Mouse (Mus musculus): ENCODE data around the gene Angptl6. TPM values are rescaled to one million over a fixed set of nuclear protein-coding genes. Genes with fewer than 3 reads are reported as not detected.
A peak's percentile ranks its signal among the peaks of the same experiment; 100 is the strongest.

Gene Angptl6
- polyA plus RNA-seq, 1 experiment from 2014 or later = 10.4 TPM

DNA sequence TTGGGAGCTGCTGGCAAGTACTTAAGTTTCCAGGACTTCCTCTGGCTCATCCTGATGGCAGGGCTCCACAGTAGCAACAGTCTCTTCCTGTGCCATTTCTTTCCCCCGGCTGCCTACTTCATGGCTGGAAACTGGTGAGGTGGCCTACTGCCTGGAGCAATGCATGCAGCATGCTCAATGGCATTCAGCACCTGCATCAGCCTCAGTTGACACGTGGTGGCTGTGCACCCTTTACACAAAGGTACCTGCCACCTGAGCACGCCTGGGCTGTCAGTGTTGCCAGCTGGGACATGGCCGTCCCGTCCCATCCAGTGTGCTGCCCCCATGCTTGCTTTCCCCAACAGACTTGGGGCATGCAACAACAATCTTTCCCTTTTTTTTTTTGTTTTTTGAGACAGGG is 13.5 kb upstream of the Angptl6 start:
- H3K4me3 ChIP-seq (replicated peaks) = no peak overlapping the region
- WGBS = 71% methylated on average over 5 of the region's 5 CpGs
- H3K36me3 ChIP-seq = peaks cover 77% of the 10 kb centered on the region
- no peaks in the 10 kb centered on the region for H3K9me3 ChIP-seq
- no peak for ATAC-seq
- no peak overlapping the region for H3K9ac ChIP-seq (replicated peaks)
- no peak overlapping the region for H3K4me2 ChIP-seq (replicated peaks)
- H3K27me3 ChIP-seq = no peaks in the 10 kb centered on the region
- H3K4me1 ChIP-seq (replicated peaks) = peaks cover 24% of the 10 kb centered on the region
- no peak overlapping the region for H3K27ac ChIP-seq

DNA sequence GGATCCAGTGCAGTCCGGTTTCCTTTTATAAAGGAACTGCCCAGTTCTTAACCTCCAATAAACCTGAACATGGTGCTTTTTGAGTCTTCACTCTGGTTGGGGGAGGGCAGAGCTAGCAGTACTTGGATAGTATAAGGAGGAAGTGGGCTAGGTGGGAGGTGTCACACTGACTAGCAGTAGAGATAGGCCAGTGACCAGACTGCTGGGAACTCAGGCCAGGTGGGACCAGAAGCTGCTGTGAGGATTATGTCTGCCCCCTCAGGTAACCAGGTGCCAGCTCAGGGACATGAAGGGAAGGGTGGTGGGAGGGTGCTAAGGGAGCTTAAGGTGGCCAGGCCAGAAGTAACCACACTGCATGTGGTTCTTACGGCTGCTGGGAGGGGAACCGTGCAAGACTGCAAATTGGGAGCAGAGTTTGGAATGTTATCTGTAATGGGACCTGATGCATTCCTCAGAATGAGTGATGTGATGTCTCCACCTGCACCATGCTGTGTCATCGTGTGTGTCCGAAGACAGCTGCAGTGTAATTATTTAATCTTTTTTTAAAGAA is 12.7 kb upstream of the Angptl6 start:
- H3K27ac ChIP-seq = no peak overlapping the region
- peaks cover 77% of the 10 kb centered on the region for H3K36me3 ChIP-seq
- H3K4me1 ChIP-seq (replicated peaks) = peaks cover 17% of the 10 kb centered on the region
- H3K4me2 ChIP-seq (replicated peaks) = no peak overlapping the region
- WGBS = 80% methylated on average over 5 of the region's 5 CpGs
- H3K9ac ChIP-seq (replicated peaks) = no peak overlapping the region
- no peak for ATAC-seq
- H3K4me3 ChIP-seq (replicated peaks) = no peak overlapping the region
- no peaks in the 10 kb centered on the region for H3K9me3 ChIP-seq
- no peaks in the 10 kb centered on the region for H3K27me3 ChIP-seq

DNA sequence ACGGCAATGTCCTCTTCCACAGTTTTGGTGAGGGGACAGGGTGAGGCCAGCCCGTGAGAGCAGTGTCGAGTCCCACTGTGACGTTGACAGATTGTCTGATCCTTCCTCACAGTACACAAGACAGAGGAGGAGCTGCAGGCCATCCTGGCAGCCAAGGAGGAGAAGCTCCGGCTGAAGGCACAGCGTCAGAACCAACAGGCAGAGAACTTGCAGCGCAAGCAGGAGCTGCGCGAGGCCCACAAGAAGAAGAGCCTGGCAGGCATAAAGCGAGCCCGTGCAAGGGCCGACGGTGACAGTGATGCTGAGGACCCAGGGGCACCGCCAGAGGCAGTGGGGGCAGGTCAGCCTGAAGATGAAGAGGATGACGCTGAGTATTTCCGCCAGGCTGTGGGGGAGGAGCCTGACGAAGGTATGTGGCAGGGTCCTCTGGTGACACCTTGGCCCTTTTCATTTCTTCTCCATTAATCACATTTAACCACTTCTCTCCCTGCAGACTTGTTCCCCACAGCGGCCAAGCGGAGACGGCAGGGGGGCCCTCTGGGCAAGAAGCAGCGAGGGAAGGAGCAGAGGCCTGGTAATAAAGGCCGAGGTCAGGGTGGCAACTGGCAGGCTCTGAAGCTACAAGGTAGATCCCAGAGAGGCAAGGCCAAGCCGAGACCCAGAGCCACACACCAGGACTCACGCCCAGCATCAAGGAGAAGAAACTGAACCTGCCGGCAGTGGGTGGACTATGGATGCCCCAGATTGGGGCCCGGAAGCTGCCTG is 12.0 kb upstream of the Angptl6 start:
- H3K4me2 ChIP-seq (replicated peaks) = no peak overlapping the region
- H3K27me3 ChIP-seq = no peaks in the 10 kb centered on the region
- H3K4me3 ChIP-seq (replicated peaks) = no peak overlapping the region
- no peaks in the 10 kb centered on the region for H3K9me3 ChIP-seq
- H3K9ac ChIP-seq (replicated peaks) = no peak overlapping the region
- ATAC-seq = no peak
- H3K4me1 ChIP-seq (replicated peaks) = peaks cover 13% of the 10 kb centered on the region
- peaks cover 73% of the 10 kb centered on the region for H3K36me3 ChIP-seq
- WGBS = 89% methylated on average over 26 of the region's 26 CpGs
- no peak overlapping the region for H3K27ac ChIP-seq

- Histone ChIP-seq H3K27me3 (no peaks in the 10 kb centered on the region), H3K9ac (replicated peaks) (no peak overlapping the region), H3K4me3 (replicated peaks) (no peak overlapping the region), H3K27ac (no peak overlapping the region), H3K36me3 (peaks cover 62% of the 10 kb centered on the region), H3K9me3 (no peaks in the 10 kb centered on the region), H3K4me2 (replicated peaks) (no peak overlapping the region), H3K4me1 (replicated peaks) (peaks cover 13% of the 10 kb centered on the region)
- ATAC-seq = no peak
- WGBS = 94% methylated on average over 5 of the region's 5 CpGs
Observed at GRCm38 (mm10) chr9:20890411-20890810, 10.9 kb upstream of the Angptl6 start.

GRCm38 (mm10) chr9:20889185-20890141 is 9.9 kb upstream of the Angptl6 start:
- Histone ChIP-seq H3K9me3 (no peaks in the 10 kb centered on the region), H3K36me3 (peaks cover 53% of the 10 kb centered on the region), H3K27me3 (no peaks in the 10 kb centered on the region), H3K4me1 (replicated peaks) (peaks cover 13% of the 10 kb centered on the region), H3K4me2 (replicated peaks) (peak overlapping the region; percentile 96), H3K4me3 (replicated peaks) (peak overlapping the region; percentile 8; the same call in 1 of the 2 replicates), H3K9ac (replicated peaks) (no peak overlapping the region), H3K27ac (no peak overlapping the region)
- 89% methylated on average over 29 of the region's 29 CpGs for WGBS
- ATAC-seq = no peak

DNA sequence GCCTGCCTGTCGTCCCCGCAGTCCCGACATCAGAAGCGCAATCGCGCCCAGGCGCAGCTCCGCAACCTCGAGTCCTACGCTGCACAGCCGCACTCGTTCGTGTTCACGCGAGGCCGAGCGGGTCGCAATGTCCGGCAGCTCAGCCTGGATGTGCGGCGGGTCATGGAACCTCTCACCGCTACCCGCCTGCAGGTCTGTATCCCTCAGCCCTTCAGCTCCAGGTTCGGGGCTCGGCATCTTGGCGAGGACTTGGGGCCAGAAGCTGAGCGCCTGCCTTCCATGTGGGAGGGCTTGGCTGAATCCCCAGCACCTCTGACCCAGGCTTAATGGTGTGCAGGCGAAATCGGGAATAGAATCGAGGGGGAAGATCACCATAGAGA is 8.8 kb upstream of the Angptl6 start:
- Histone ChIP-seq H3K9ac (replicated peaks) (peak overlapping the region; percentile 77), H3K4me1 (replicated peaks) (peaks cover 13% of the 10 kb centered on the region), H3K36me3 (peaks cover 42% of the 10 kb centered on the region), H3K4me3 (replicated peaks) (peak overlapping the region; percentile 80), H3K9me3 (no peaks in the 10 kb centered on the region), H3K27me3 (no peaks in the 10 kb centered on the region), H3K4me2 (replicated peaks) (peak overlapping the region; percentile 96), H3K27ac (peak overlapping the region; percentile 95)
- ATAC-seq = no peak; the same call in 1 of the 2 replicates
- under 1% methylated on average over 30 of the region's 30 CpGs for WGBS

DNA sequence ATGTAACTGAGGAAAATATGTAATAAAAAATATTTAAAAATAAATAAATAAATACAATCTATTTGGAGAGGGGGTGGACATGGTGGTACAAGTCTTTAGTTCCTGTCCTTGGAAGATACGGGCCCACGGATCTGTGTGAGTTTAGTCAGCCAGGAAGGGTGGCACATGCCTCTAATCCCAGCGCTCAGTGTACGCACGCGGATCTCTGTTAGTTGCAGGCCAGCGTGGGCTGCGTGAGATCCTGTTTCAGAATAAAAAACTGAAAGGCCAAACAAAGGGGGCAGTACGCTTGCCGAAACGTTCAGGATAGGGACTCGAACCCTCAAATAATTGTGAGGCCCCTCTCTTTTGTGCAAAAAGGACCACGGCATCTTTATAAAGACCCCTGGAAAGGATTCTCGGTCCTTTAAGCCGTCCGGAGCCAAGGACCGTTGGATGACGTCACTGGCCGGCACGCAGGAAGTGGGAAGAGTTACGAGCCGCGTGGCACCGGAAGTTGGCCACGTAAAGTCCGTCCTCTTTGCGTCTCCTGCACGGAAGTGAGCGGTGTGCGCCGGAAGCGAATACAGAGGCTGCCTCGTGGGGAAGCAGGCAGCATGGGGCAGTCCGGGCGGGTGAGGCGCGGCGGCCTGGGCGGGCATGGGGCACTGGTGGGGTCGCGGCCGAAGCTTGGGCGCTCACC is 8.3 kb upstream of the Angptl6 start, which contains the start of gene Ppan:
Gene Ppan, plus strand, starts transcription at position 472 of the 682 bp plus-strand sequence.
- H3K4me3 ChIP-seq (replicated peaks) = peak within 1 kb of the TSS; percentile 80
- peaks cover 37% of the 10 kb centered on the region for H3K36me3 ChIP-seq
- peak within 1 kb of the TSS; percentile 96 for H3K4me2 ChIP-seq (replicated peaks)
- peak within 1 kb of the TSS; percentile 77 for H3K9ac ChIP-seq (replicated peaks)
- ATAC-seq = peak; percentile 98
- peak within 1 kb of the TSS; percentile 95 for H3K27ac ChIP-seq
- no peaks in the 10 kb centered on the region for H3K27me3 ChIP-seq
- under 1% methylated on average over 43 of the region's 43 CpGs for WGBS
- peaks cover 13% of the 10 kb centered on the region for H3K4me1 ChIP-seq (replicated peaks)
- H3K9me3 ChIP-seq = no peaks in the 10 kb centered on the region

- no peak for ATAC-seq
Observed at GRCm38 (mm10) chr9:20887191-20887590, 7.7 kb upstream of the Angptl6 start.

GRCm38 (mm10) chr9:20886563-20886962 is 7.0 kb upstream of the Angptl6 start:
- WGBS = 96% methylated on average over 2 of the region's 2 CpGs
- Histone ChIP-seq H3K27me3 (no peaks in the 10 kb centered on the region), H3K4me1 (replicated peaks) (peaks cover 13% of the 10 kb centered on the region), H3K4me3 (replicated peaks) (no peak overlapping the region), H3K4me2 (replicated peaks) (no peak overlapping the region), H3K36me3 (peaks cover 24% of the 10 kb centered on the region), H3K27ac (no peak overlapping the region), H3K9me3 (no peaks in the 10 kb centered on the region), H3K9ac (replicated peaks) (no peak overlapping the region)
- no peak for ATAC-seq

More at GRCm38 (mm10) chr9:20887191-20887590, 7.7 kb upstream of the Angptl6 start:
- Histone ChIP-seq H3K9ac (replicated peaks) (peak overlapping the region; percentile 23; the same call in 1 of the 2 replicates), H3K4me1 (replicated peaks) (peaks cover 13% of the 10 kb centered on the region), H3K27ac (peak overlapping the region; percentile 51), H3K4me2 (replicated peaks) (peak overlapping the region; percentile 96), H3K36me3 (peaks cover 30% of the 10 kb centered on the region), H3K9me3 (no peaks in the 10 kb centered on the region), H3K27me3 (no peaks in the 10 kb centered on the region), H3K4me3 (replicated peaks) (no peak overlapping the region)
- whole genome bisulfite sequencing = 88% methylated on average over 6 of the region's 6 CpGs

DNA sequence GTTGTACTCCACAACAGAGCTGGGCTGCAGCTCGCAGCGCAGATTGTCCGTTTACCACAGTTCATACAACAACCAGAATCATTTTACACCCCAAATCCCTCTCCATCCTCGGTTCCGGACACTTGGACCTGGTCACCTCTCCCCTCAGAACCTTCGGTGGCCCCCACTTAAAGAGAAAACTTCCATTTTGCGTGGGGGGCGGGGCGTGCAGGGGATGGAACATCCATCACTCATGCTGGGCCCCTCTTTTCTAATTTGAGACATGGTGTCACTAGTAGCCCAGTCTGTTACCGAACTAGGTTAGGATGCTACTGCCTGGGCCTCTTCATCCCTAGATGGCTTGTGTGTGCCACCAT is 839 bp downstream of the Angptl6 start:
- peak; percentile 12 for ATAC-seq
- Histone ChIP-seq H3K36me3 (no peaks in the 10 kb centered on the region), H3K9me3 (no peaks in the 10 kb centered on the region), H3K27ac (peak overlapping the region; percentile 93), H3K4me3 (replicated peaks) (peak overlapping the region; percentile 43), H3K27me3 (no peaks in the 10 kb centered on the region), H3K4me1 (replicated peaks) (peaks cover 8% of the 10 kb centered on the region), H3K4me2 (replicated peaks) (peak overlapping the region; percentile 64), H3K9ac (replicated peaks) (peak overlapping the region; percentile 75)
- WGBS = 26% methylated on average over 10 of the region's 10 CpGs

GRCm38 (mm10) chr9:20878041-20878709 is 1.4 kb downstream of the Angptl6 start:
- peak; percentile 96 for ATAC-seq
- under 1% methylated on average over 69 of the region's 69 CpGs for WGBS

More at GRCm38 (mm10) chr9:20878041-20878709, 1.4 kb downstream of the Angptl6 start:
- Histone ChIP-seq H3K4me2 (replicated peaks) (peak overlapping the region; percentile 64), H3K27ac (peak overlapping the region; percentile 93), H3K9ac (replicated peaks) (peak overlapping the region; percentile 75), H3K4me3 (replicated peaks) (peak overlapping the region; percentile 43), H3K9me3 (no peaks in the 10 kb centered on the region), H3K4me1 (replicated peaks) (peaks cover 8% of the 10 kb centered on the region), H3K27me3 (no peaks in the 10 kb centered on the region), H3K36me3 (no peaks in the 10 kb centered on the region)

All from midbrain, embryonic 13.5 days (tissue).